Mouse (Mus musculus) left cerebral cortex, postnatal 36 days (tissue): ENCODE measurements around the gene Myl12a. TPM values are rescaled to one million over a fixed set of nuclear protein-coding genes. Genes with fewer than 3 reads are reported as not detected.

Experiments
- DNase-seq, 2 experiments: peaks; one replicate each; pipeline ENCODE4 v3.0.0; 2021 to 2022; ENCODE audit warnings: low spot score in 2 of 2, mixed read lengths in 1 of 2
- intact Hi-C: fragments of 180-260 bp; cut with DNase I; formaldehyde crosslinking; loops from one replicate; pipeline ENCODE4 v1.15.1; 2025
- total RNA-seq, 2 experiments: library from RNA; stranded (reverse); gene quantifications; 2 replicates each; pipeline ENCODE4 v1.2.3; 2021

The Myl12a gene
- total RNA-seq, 2 experiments from 2014 or later = 39.9 to 44.1 TPM

- no peak for DNase-seq
- intact Hi-C loops = loop anchor here (5.0 to 10.0 kb wide), 3 partner anchors 119 to 261 kb away; no protein-coding TSS in a partner anchor
Observed at GRCm38 (mm10) chr17:70966126-70966525, 36.6 kb downstream of the Myl12a start.

DNA sequence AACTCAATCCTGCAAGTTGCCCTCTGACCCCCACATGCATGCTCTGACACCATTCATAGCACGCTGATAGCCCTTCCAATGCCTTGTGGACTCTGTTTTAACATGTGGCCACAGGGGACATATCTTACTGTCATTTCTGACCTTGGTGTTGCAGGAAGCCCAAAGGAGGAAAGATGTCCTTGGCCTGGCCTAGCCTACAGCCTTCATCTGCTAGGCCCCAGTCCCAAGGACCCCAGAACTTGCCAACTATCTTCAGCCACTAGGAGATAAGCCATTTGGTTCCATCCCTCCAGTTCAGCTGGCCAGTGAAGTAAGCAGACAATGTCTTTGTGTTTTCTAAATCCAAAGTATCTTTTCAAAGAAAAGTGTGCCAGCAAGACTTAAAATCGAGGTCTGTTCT, 37.4 kb downstream of the Myl12a start:
- intact Hi-C loops = loop anchor here (5.0 to 10.0 kb wide), 3 partner anchors 118 to 260 kb away; no protein-coding TSS in a partner anchor

GRCm38 (mm10) chr17:70963546-70963945, 39.1 kb downstream of the Myl12a start:
- intact Hi-C loops = loop anchor here (10.0 kb wide), 1 partner anchor 259 kb away; no protein-coding TSS in a partner anchor
- DNase-seq = peak; percentile 94 to 98

More for the DNA sequence above, 37.4 kb downstream of the Myl12a start:
- no peak for DNase-seq

DNA sequence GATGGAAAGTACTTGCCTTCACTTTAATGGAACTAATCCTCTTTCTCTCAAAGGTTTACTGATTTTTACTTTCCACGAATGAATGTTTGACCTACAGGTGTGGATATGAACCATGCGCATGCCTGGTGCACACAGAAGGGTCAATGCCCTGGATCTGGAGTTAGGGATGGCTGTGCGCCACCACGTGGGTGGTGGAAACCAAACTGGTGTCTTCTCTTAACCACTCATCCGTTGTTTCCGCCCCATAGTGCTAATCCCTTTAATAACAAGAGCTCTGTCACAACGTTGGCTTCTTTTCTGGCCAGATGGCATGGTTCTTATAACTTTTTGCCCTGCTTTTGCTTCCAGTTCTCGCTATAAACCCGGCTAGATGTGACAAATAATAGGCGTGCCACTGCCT, 51.4 kb downstream of the Myl12a start:
- no peak for DNase-seq
- intact Hi-C loops = no loop called here

DNA sequence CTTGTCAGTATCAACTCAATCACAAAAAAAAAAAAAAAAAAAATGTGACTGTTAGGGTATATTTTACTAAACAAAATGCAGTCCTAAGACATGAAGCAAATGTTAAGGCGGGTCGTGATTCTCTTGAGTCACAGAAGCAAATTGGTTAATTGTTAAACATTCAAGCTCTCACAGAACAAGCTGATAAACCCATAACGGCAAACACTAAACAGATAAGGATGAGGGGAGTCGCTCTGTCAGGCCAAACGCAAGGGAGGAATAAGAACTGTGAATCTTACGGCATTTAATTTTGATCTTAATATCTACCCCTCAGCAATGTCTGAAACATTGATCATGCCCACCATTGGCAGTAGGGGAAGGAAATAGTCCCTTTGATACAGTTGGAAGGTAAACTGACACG, 53.5 kb downstream of the Myl12a start:
- intact Hi-C loops = no loop called here
- no peak for DNase-seq

DNA sequence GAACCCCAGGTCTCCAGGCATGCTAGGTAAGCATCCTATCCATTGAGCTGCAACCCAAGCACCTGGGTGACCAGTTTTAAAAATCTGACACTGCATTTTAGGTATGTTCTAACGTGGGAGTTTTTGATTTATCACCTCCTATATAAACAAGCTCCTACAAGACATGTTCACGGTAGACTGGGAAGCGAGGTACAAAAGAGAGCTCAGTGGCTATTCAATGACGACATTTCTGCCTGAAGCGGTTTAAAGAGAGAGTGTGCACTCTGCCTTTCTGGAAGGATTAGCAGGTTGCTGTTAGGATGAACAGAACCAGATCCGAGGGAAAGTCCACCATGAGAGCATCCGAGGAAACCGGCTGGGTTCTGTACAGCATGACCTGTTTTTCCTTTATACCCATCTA, 54.0 kb downstream of the Myl12a start:
- intact Hi-C loops = no loop called here

GRCm38 (mm10) chr17:70943779-70944178, 58.9 kb downstream of the Myl12a start:
- intact Hi-C loops = no loop called here
- no peak for DNase-seq

More for the DNA sequence above, 54.0 kb downstream of the Myl12a start:
- DNase-seq = no peak

Other genes with a start within 250 kb of the Myl12a start
- gene Tgif1, start 149.3 kb downstream of the Myl12a start, total RNA-seq = 1 to 10 TPM in 1 of 2 experiments, under 1 TPM in 1; 0.99 to 1.2 TPM
- 1 to 10 TPM; 2.3 to 3.7 TPM for gene Myom1, start 245 bp downstream of the Myl12a start, total RNA-seq
- 10 to 100 TPM; 74.0 to 89.0 TPM for gene Lpin2, start 179.7 kb upstream of the Myl12a start, total RNA-seq